Comparison of ENCODE assay signal across 30 mouse cellular contexts in genomic region chr3:22223023-22223422, GRCm38 (mm10).
"Had no signal": no experiment of that assay in that cellular context is flagged by ENCODE, and none has a peak within 500 bp of the region (broad histone marks: within the 10 kb centered on the region; RNA-seq: fewer than 3 reads in every experiment).

No protein-coding gene starts in this region.

- H3K4me2 ChIP-seq: limb, embryonic 12.5 days; limb, embryonic 13.5 days; limb, embryonic 15.5 days; liver, embryonic 11.5 days; liver, embryonic 12.5 days; liver, embryonic 13.5 days; liver, embryonic 15.5 days; lung, embryonic 14.5 days; lung, embryonic 15.5 days; midbrain, embryonic 12.5 days; midbrain, embryonic 13.5 days; neural tube, embryonic 12.5 days had no signal

- H3K9me3 ChIP-seq: limb, embryonic 10.5 days; limb, embryonic 12.5 days; limb, embryonic 13.5 days; limb, embryonic 15.5 days; liver, embryonic 12.5 days; liver, embryonic 13.5 days; liver, embryonic 15.5 days; lung, embryonic 15.5 days; midbrain, embryonic 10.5 days; midbrain, embryonic 12.5 days; midbrain, embryonic 13.5 days; neural tube, embryonic 12.5 days had no signal

- H3K9ac ChIP-seq: limb, embryonic 12.5 days; limb, embryonic 13.5 days; limb, embryonic 15.5 days; liver, embryonic 12.5 days; liver, embryonic 13.5 days; liver, embryonic 14.5 days; liver, embryonic 15.5 days; liver, postnatal 0 days; lung, embryonic 14.5 days; lung, embryonic 15.5 days; midbrain, embryonic 12.5 days; midbrain, embryonic 13.5 days; neural tube, embryonic 12.5 days had no signal

- ATAC-seq: liver, embryonic 12.5 days; liver, postnatal 0 days; lung, postnatal 0 days had no signal

- H3K36me3 ChIP-seq: limb, embryonic 10.5 days; liver, embryonic 12.5 days; liver, embryonic 13.5 days; liver, embryonic 15.5 days; lung, embryonic 15.5 days; midbrain, embryonic 10.5 days; midbrain, embryonic 13.5 days; neural tube, embryonic 12.5 days had no signal

- DNase-seq: left cerebral cortex, postnatal 4 days; liver; liver, embryonic 13.5 days; liver, postnatal 0 days; lung, adult 18-20 months; lung, adult 2 months; lung, embryonic 14.5 days; lung, postnatal 10 days; lung, postnatal 14 days; lung, postnatal 36 days; lung, postnatal 4 days; midbrain, embryonic 14.5 days had no signal

- H3K4me1 ChIP-seq: limb, embryonic 12.5 days; limb, embryonic 13.5 days; liver, embryonic 15.5 days; lung, embryonic 15.5 days; midbrain, embryonic 12.5 days; midbrain, embryonic 13.5 days; neural tube, embryonic 12.5 days had no signal

- H3K4me3 ChIP-seq: left cerebral cortex, adult 2 months; limb, embryonic 10.5 days; limb, embryonic 12.5 days; limb, embryonic 13.5 days; limb, embryonic 15.5 days; liver, embryonic 12.5 days; liver, embryonic 13.5 days; liver, embryonic 15.5 days; lung, embryonic 15.5 days; megakaryocyte, embryonic 14.5 days; midbrain, embryonic 10.5 days; midbrain, embryonic 12.5 days; midbrain, embryonic 13.5 days; myocyte; neural tube, embryonic 12.5 days had no signal

- H3K27me3 ChIP-seq: limb, embryonic 12.5 days; limb, embryonic 13.5 days; limb, embryonic 15.5 days; liver, embryonic 12.5 days; liver, embryonic 13.5 days; liver, embryonic 15.5 days; lung, embryonic 15.5 days; megakaryocyte, embryonic 14.5 days; midbrain, embryonic 12.5 days; midbrain, embryonic 13.5 days; neural tube, embryonic 12.5 days had no signal

- H3K27ac ChIP-seq: left cerebral cortex, adult 2 months; limb, embryonic 10.5 days; limb, embryonic 12.5 days; limb, embryonic 13.5 days; limb, embryonic 15.5 days; liver, embryonic 12.5 days; liver, embryonic 13.5 days; liver, embryonic 14.5 days; liver, embryonic 15.5 days; lung, embryonic 15.5 days; macrophage; midbrain, embryonic 10.5 days; midbrain, embryonic 12.5 days; midbrain, embryonic 13.5 days; neural tube, embryonic 12.5 days had no signal
